Mouse (Mus musculus) liver, postnatal 0 days (tissue): ENCODE measurements around the gene Tmem203. TPM values are rescaled to one million over a fixed set of nuclear protein-coding genes. Genes with fewer than 3 reads are reported as not detected.

ENCODE experiments used
- ATAC-seq: fragments of 200-750 bp; cut with Nextera tagmentation; 2 replicates; pipeline ENCODE4 v1.8.0; 2017; ENCODE audit warnings: mild to moderate bottlenecking, moderate library complexity
- DNase-seq: peaks from one replicate; pipeline ENCODE4 v3.0.0-alpha.2; 2016
- H3K27ac ChIP-seq: fragments of 300-500 bp; sonication (generic); 2 replicates; pipeline ENCODE4 v1.5.1; 2014; ENCODE audit warnings: antibody characterized with exemption, moderate library complexity, mild to moderate bottlenecking, low read depth
- H3K27me3 ChIP-seq: fragments of 300-500 bp; sonication (generic); 2 replicates; pipeline ENCODE4 v1.6.1; 2014; ENCODE audit warnings: low read length, control low read depth, mixed read lengths; ENCODE audit not compliant: insufficient read depth
- H3K36me3 ChIP-seq: fragments of 300-500 bp; sonication (generic); replicated peaks from 2 replicates; pipeline ENCODE4 v1.6.1; 2014; ENCODE audit warnings: mild to moderate bottlenecking, control low read depth, low read length, moderate library complexity, mixed read lengths; ENCODE audit not compliant: insufficient read depth
- H3K4me1 ChIP-seq: fragments of 300-500 bp; sonication (generic); 2 replicates; pipeline ENCODE4 v1.6.1; 2014; ENCODE audit warnings: antibody characterized with exemption, mild to moderate bottlenecking, control low read depth; ENCODE audit not compliant: insufficient read depth
- H3K4me2 ChIP-seq: fragments of 300-500 bp; sonication (generic); 2 replicates; pipeline ENCODE4 v1.6.1; 2014; ENCODE audit warnings: low read depth, mild to moderate bottlenecking, low read length, moderate library complexity, mixed read lengths
- H3K4me3 ChIP-seq: fragments of 300-500 bp; sonication (generic); 2 replicates; pipeline ENCODE4 v1.5.1; 2014; ENCODE audit warnings: low read depth, low read length
- H3K9ac ChIP-seq: fragments of 300-500 bp; sonication (generic); replicated peaks from 2 replicates; pipeline ENCODE4 v1.6.1; 2014; ENCODE audit warnings: mild to moderate bottlenecking, moderate library complexity
- H3K9me3 ChIP-seq: fragments of 300-500 bp; sonication (generic); 2 replicates; pipeline ENCODE4 v1.6.1; 2016; ENCODE audit warnings: mild to moderate bottlenecking, control low read depth, low read length, mixed read lengths
- CTCF ChIP-seq: sonication (generic); IDR thresholded peaks from 2 replicates; pipeline ENCODE4 v1.5.1; 2016; ENCODE audit warnings: antibody characterized with exemption, low read depth
- EP300 ChIP-seq: IDR thresholded peaks from 2 replicates; pipeline ENCODE4 v1.6.1; 2016; ENCODE audit warnings: antibody characterized with exemption, low read depth, mild to moderate bottlenecking
- WGBS: fragments of 180-500 bp; shearing (Covaris S2); extraction: QIAGEN DNeasy Blood & Tissue Kit; methylation state at CpG from one replicate; pipeline ENCODE4 v1.1.7; 2014; ENCODE audit not compliant: insufficient replicate concordance; 5-methylcytosine and 5-hydroxymethylcytosine counted together
- polyA plus RNA-seq: library from polyadenylated mRNA; unstranded; fragments of >200 nt; fragmentation: Nextera tagmentation; extraction: Ambion mirVana; gene quantifications from 2 replicates; pipeline ENCODE4 v1.2.1, GENCODE M21; 2015

Tmem203 gene
- polyA plus RNA-seq, 1 experiment from 2014 or later, result 34.0 TPM

DNA sequence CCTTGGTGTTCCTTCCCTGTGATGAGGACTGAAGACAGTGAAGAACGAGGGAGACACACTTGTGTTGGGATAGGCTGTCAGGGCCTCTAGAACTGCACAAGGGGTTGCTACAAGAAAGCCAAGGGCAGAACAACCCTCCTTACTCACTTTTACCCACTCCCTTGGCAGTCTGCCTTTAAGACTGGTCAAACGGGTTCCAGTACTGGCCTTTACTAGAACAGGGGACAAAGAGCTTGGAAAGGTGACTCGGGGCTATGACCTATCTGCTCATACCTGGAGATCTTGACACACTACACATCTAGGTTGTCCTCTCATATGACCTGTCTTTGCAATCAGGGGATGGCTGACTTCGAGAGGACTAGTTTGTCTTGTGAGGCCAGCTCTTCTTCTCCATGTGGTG is 17.7 kb upstream of the Tmem203 start:
- Histone ChIP-seq H3K4me3 (no peak overlapping the region), H3K9ac (no peak overlapping the region), H3K36me3 (no peaks in the 10 kb centered on the region), H3K27ac (no peak overlapping the region), H3K27me3 (peaks cover 16% of the 10 kb centered on the region), H3K4me1 (peaks cover 22% of the 10 kb centered on the region), H3K4me2 (no peak overlapping the region), H3K9me3 (no peaks in the 10 kb centered on the region)
- WGBS, result 64% methylated on average over 4 of the region's 4 CpGs
- ATAC-seq (no peak), DNase-seq (no peak)
- TF ChIP-seq EP300, result no peak
- TF ChIP-seq CTCF, result no peak

DNA sequence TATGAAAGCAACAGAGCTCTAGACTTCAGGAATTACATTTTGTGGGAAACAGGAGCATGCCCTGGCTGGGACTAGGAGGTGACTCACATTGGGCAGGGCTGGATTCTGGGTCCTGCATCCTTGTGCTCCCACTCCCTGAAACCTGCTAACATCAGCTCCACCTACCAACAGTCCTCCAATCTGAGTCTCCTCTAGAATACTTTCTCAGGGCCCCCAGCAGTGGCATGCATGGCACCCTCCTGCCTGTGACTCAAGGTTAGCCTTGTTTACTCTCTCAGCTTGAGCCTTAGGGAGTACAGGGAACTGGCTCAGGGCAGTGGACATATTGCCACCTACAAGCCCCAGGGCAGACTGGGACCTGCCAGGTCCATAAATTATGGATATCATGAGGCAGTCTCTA is 17.1 kb upstream of the Tmem203 start:
- ATAC-seq (no peak), DNase-seq (no peak)
- H3K4me2 ChIP-seq, result no peak overlapping the region
- no peak overlapping the region for H3K4me3 ChIP-seq
- H3K4me1 ChIP-seq, result peaks cover 23% of the 10 kb centered on the region
- H3K9ac ChIP-seq, result no peak overlapping the region
- H3K36me3 ChIP-seq, result no peaks in the 10 kb centered on the region
- TF ChIP-seq EP300 (no peak), CTCF (no peak)
- H3K27me3 ChIP-seq, result peaks cover 22% of the 10 kb centered on the region
- H3K27ac ChIP-seq, result no peak overlapping the region
- no peaks in the 10 kb centered on the region for H3K9me3 ChIP-seq

DNA sequence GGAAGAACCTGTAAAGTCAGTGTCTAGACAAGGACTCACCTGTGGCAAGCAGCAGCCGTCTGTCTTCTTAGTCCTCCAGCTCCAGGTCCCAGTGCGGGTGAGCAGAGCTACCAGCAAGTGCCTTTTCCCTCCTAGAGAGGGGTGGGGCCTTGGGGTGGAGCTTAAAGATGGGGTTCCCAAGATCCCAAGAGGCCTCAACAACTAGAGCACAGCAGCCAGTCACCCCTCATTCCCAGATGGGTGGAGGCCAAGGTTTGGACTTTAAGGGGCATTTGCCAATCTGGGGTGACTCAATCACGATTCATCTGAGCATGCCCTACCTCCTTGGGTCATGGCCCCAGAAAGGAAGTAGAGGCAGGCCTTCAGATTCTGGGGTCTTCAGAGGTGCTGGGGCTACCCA is 15.5 kb upstream of the Tmem203 start:
- TF ChIP-seq EP300 (no peak), CTCF (no peak)
- Histone ChIP-seq H3K9ac (no peak overlapping the region), H3K4me1 (peaks cover 23% of the 10 kb centered on the region), H3K36me3 (no peaks in the 10 kb centered on the region), H3K4me3 (no peak overlapping the region), H3K27me3 (peaks cover 26% of the 10 kb centered on the region), H3K4me2 (no peak overlapping the region), H3K27ac (no peak overlapping the region), H3K9me3 (no peaks in the 10 kb centered on the region)
- 83% methylated on average over 3 of the region's 3 CpGs for WGBS
- DNase-seq, result no peak
- no peak for ATAC-seq

DNA sequence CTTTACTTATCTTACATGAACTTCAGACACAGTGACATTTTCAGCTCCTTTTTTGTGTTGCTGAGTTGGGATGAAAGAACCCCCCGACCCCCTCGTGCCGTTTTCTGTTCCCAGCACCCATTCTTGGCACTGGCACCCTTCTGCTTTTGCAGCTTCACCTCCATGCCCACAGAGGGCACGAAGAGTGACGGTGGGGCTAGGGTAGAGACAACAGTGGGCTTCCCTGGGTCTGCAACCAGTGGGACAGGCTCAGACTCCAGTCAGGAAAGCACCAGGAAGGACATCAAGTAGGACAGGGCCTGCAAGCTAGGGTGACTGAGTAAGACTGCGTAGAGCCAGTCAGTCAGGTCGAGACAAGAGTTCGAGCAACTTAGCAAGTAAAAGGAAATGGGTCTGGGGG is 14.9 kb upstream of the Tmem203 start:
- peaks cover 23% of the 10 kb centered on the region for H3K4me1 ChIP-seq
- H3K27ac ChIP-seq, result no peak overlapping the region
- DNase-seq (no peak), ATAC-seq (no peak)
- H3K36me3 ChIP-seq, result no peaks in the 10 kb centered on the region
- H3K9me3 ChIP-seq, result no peaks in the 10 kb centered on the region
- H3K9ac ChIP-seq, result no peak overlapping the region
- H3K4me3 ChIP-seq, result peak overlapping the region; percentile 47; the same call in 1 of the 2 replicates
- peaks cover 26% of the 10 kb centered on the region for H3K27me3 ChIP-seq
- 56% methylated on average over 8 of the region's 8 CpGs for WGBS
- H3K4me2 ChIP-seq, result peak overlapping the region; percentile 78
- TF ChIP-seq CTCF, result no peak
- no peak for TF ChIP-seq EP300

DNA sequence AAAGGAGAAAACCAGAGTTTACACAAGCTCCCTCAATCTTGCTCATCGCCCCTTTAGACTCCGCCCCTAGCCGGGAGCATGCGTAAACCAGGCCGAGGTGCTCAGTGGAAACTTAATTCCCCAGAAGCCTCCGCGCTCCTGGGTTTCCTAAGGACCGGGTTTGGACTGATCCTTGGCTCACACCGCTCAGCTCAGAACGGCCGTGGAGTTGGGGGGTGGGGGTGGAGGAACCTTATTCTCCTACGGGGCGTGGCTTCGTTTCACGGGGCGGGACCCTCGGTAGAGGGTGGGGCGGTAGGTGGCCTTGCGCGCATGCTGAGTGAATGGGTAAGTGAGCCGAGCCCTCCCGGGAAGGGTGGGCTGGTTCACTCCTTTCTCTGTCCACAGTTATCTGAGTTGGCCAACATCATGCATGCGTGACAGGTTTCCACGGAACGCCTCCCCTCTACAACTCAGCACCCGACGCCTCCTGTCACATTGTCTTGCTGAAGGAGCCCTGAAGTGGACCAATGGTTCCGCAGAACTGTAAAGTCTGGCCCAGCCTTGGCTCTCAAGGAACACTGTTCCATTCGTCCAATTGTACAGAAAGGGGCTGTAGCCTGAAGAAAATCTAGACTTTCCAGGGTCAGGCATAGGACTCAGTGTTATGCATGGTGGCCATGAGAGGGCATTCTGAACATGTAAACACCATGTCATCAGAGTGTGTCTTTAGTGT is 14.4 kb upstream of the Tmem203 start:
- Histone ChIP-seq H3K9me3 (no peaks in the 10 kb centered on the region), H3K4me3 (peak overlapping the region; percentile 47), H3K4me2 (peak overlapping the region; percentile 78), H3K36me3 (no peaks in the 10 kb centered on the region), H3K27me3 (peaks cover 26% of the 10 kb centered on the region), H3K9ac (peak overlapping the region; percentile 30; the same call in 1 of the 2 replicates), H3K4me1 (peaks cover 23% of the 10 kb centered on the region), H3K27ac (no peak overlapping the region)
- TF ChIP-seq CTCF, result no peak
- TF ChIP-seq EP300, result no peak
- WGBS, result 3% methylated on average over 29 of the region's 29 CpGs
- DNase-seq (peak; percentile 58), ATAC-seq (peak; percentile 74)

DNA sequence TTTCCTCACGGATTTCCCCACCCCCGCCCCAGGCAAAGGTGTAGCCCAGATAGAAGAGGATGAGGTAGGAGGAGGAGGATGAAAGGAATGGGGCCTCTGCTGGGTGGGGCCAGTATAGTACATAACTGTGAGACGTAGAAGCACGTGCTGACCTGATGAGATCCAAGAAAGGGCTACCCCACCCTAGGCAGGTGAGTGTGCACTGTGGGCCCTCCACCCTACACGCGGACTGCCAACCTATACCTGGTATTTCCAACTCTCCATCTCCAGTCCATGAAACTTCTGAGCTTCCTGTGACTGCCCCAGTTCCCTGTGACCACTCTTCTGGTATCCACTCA is 13.8 kb upstream of the Tmem203 start:
- peak overlapping the region; percentile 47; the same call in 1 of the 2 replicates for H3K4me3 ChIP-seq
- H3K4me1 ChIP-seq, result peaks cover 23% of the 10 kb centered on the region
- WGBS, result 14% methylated on average over 6 of the region's 6 CpGs
- DNase-seq (no peak), ATAC-seq (no peak; the same call in 1 of the 2 replicates)
- peak overlapping the region; percentile 78 for H3K4me2 ChIP-seq
- H3K27me3 ChIP-seq, result peaks cover 26% of the 10 kb centered on the region
- TF ChIP-seq EP300 (no peak), CTCF (no peak)
- no peaks in the 10 kb centered on the region for H3K9me3 ChIP-seq
- no peak overlapping the region for H3K9ac ChIP-seq
- H3K27ac ChIP-seq, result no peak overlapping the region
- no peaks in the 10 kb centered on the region for H3K36me3 ChIP-seq

DNA sequence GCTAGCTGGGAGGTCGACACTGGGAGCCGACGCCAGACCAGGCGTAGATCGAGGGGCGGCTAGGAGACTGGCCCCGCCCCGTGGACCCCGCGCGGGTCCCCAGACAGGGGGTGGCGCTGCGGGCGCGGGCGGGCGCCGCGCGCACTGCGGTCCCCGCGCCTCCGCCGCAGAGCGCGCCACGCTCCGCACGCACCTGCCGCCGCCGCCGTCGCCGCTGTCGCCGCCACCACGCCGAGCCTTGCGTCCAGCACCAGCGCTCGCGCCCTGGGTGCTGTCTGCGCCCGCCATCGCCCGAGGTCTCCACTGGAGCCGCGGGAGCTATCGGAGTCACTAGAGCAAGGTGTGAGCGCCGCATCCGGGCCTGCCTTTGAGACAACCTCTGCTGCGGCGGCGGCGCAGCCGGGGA is 13.1 kb upstream of the Tmem203 start, which contains the start of the genes Rnf208 and Cysrt1:
Gene Rnf208 (plus strand): TSS at position 155 of the 406 bp plus-strand sequence.
Gene Cysrt1 (minus strand): TSS at position 352 of the 406 bp plus-strand sequence.
- no peaks in the 10 kb centered on the region for H3K9me3 ChIP-seq
- WGBS, result 2% methylated on average over 26 of the region's 59 CpGs
- H3K4me2 ChIP-seq, result peak within 1 kb of the TSS; percentile 78
- peaks cover 26% of the 10 kb centered on the region for H3K27me3 ChIP-seq
- no peak within 1 kb of the TSS for H3K27ac ChIP-seq
- TF ChIP-seq EP300, result no peak
- no peak for TF ChIP-seq CTCF
- 0 out of 2 replicates have a peak, but pooled peaks cover under 1% of the 10 kb centered on the region for H3K36me3 ChIP-seq
- DNase-seq (no peak), ATAC-seq (no peak)
- peak within 1 kb of the TSS; percentile 47 for H3K4me3 ChIP-seq
- no peak within 1 kb of the TSS; the same call in 1 of the 2 replicates for H3K9ac ChIP-seq
- H3K4me1 ChIP-seq, result peaks cover 23% of the 10 kb centered on the region
